Mouse (Mus musculus) cerebellum, postnatal 25 days (tissue): ENCODE results near the gene Hoxd13.

Experiments used
- DNase-seq, 2 experiments: peaks; one replicate each; pipeline ENCODE4 v3.0.0; 2021; ENCODE audit warnings: mixed read lengths in 2 of 2

Gene Hoxd13

DNA sequence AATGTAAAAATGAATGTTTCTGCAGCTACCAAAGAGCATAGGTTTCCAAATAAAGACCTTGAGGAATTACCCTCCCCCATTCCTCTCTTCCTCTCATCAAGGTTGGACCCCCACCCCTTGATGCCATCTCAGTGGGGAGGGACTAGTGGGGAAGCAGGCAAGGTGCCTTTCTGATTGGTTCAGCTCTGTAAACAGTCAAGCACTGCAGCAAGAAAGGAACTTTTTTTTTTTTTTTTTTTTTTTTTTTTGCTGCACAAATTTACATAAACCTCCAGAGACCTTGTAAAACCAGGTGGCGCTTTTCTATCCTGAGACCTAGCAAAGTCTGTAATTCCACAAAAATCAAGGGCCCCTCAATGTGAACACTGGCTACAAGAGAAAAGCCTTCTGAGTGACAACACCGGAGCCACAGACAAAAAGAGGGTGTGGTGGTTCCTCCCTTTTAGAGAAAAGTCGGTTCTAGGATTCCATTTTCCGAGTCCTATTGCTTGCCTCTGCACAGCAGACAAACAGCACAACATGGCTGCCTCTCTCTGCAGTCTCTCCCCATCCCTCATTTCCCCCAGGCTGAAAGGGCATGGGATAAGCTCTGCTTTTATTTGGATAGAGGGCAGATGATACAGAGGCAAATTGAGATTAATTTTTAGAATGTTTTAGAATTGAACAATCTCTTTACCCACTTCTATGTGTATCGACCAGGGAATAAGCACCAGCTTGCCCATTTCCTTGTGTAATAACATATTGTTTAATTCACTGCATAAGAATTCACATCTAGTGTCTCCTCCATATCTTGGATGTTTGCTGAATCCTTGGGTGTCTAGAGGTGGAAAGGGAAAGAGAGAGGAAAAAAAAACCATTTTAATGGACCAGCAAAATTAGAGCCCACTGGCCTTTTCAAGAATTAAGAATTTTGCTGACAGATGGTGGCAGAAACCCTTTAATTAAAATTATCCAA, 41.6 kb downstream of the Hoxd13 start:
- no peak for DNase-seq

DNA sequence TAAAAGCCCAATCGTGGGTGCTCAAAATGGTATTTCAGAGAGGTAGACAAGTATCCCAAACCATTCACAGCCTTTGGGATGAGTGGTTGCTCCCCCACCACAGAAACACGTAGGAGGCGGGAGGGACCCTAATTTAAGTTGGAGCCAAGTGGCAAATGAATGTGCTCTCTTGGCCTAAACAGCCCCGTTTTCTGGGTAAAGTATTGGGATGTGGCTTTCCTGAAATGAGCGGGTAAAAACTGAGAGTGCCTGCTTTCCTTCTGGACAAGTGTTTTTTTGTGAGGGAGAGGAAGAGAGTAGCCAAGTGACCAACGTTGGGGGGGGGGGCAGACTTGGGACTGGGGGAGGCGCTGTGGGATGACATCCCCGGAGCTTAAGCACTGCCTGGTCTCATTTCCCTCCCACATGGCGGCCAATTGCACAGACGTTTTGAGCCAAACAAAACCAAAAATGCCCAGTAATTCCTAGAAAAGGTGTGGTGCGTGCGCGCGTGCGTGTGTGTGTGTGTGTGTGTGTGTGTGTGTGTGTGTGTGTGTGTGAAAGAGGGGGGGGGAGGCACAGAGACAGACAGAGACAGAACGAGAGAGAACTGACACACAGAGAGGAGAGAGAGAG, 42.9 kb downstream of the Hoxd13 start:
- DNase-seq = no peak

GRCm38 (mm10) chr2:74711721-74712621, 43.9 kb downstream of the Hoxd13 start, which contains the start of the genes Hoxd3 and Hoxd4:
Hoxd3 (plus strand) TSS chr2:74711927.
Hoxd4 (plus strand) TSS chr2:74711929.
- no peak for DNase-seq

DNA sequence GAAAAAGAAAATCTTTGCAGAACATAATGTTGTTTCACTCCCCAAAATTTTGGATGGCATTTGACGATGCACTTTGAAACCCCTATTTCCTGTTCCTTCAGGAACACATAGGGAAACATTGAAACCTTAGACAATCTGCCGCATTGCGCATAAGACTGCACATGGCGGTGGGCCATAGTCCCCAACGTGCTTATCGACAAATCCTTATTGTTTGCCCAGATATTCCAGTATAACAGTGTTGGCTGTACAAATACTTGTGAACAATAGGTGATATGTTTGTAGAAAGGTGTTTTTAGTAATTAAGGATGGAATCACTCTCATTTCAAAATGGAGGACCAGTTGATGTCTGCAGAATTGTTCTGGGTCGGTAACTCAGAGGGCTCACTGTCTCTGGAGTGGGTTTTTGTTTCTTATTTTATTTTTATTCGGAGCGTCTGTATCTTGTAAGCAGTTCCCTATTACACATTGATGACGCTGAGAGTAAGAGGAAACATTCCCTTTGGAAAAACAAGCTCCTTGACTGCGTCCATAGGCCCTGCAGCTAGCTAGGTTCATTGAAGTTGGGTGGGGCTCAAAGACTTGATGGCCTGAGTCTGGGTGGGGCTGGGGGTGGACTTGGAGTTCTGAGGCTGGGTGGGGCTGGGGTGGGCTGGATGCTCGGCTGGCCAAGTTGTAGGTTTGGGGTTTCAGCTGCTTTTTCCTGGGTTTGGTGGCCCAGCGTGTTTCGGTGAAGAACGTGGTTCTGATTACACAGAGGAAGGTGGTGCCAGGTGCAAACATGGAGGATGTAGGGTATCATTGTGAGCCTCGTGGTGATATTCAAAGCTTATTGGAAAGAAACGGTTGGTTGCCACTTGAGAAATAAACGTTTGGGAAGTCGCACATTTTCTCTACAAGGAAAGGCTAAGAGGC, 45.4 kb downstream of the Hoxd13 start:
- DNase-seq = no peak

- DNase-seq = no peak
Measured at GRCm38 (mm10) chr2:74714156-74714789, 46.2 kb downstream of the Hoxd13 start.

GRCm38 (mm10) chr2:74714881-74715280, 46.8 kb downstream of the Hoxd13 start:
- DNase-seq = no peak

DNA sequence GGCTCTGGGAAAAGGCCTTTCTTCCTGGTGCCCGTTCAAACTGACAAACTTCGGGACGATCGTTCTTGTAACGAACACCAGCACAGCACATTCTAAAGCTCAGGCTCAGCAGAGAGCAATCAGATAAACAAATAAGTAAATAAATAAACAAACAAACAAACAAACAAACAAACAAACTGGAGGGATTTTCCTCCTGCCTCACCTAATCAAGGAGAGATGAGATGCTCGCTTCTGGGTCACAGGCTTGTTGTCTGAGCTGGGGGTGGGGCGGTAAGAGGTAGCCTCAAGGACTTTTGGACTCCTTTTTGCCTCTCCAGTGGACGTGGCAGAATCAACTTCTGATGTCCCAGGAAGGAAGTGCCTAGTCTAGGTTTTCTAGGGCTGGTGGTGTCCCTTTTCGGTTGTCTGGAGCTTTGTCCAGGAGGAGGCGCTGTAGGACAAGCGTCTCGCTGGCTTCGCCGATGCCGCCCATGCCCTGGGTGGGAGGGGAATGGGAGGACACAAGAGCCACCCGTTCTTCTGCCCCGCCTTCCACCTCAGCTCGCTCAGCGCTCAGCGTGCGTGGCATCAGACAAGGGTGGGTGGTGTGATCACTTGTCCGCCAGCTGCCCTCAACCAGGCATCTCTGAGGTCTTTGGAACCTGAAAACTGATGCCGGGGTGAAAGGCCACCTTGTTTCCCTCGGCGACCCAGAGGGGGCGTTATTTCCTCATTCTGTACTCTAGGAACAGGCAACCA, 47.6 kb downstream of the Hoxd13 start:
- peak; percentile 62 to 81 for DNase-seq

- DNase-seq = no peak
Measured at GRCm38 (mm10) chr2:74720384-74720783, 52.3 kb downstream of the Hoxd13 start.

DNA sequence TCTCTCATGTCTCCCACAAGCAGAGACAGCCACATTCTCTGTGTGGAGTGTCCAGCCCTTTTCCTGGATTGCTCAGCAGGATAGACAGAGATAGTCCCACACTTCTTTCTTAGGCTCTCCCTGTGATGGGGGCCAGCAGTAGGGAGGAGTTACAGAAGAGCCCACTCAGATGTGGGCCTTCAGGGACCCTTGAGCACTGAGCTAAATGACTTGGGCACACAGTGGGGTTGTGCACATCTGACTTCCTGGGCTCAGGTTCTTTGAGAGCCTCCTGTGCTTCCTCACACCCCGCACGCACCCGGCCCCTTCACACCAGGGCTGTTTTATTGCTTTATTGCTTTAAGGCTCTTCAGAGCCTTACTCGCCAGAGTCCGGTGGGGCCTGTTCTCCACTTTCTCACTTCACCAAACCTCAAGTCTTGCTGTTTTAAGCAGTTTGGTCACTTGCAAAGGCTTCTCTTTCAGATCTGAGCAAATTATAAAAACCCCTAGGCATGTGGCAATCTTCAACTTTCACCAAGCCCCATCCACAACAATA, 52.9 kb downstream of the Hoxd13 start:
- no peak for DNase-seq
